Mouse (Mus musculus) retina, adult 2 months (tissue): ENCODE data around the gene Cd80.
A peak's percentile ranks its signal among the peaks of the same experiment; 100 is the strongest.
"Not testable (repeated sequence)": the region's sequence is repeated elsewhere in the genome, so short reads cannot be mapped to it uniquely, and the experiment has no call there.

ENCODE experiments used
- DNase-seq: peaks from one replicate; pipeline ENCODE4 v3.0.0-alpha.2; 2012; ENCODE audit warnings: low read depth, low spot score

Gene Cd80

DNA sequence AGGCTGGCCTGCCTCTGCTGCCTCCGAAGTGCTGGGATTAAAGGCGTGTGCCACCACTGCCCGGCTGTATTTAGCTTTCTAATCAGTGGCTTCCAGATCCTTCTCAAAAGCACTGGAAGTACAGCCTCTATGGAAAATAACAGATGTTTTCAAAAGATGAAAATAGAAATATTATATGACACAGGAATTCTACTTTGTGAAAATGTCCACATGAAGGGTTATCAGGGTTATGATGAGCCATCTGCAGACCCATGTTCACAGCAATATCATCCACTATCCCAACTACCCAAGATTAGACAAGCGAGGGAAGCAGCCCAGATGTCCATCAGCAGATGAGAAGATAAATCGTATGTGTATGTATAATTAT lies 17.1 kb downstream of the Cd80 start:
- no peak for DNase-seq

DNA sequence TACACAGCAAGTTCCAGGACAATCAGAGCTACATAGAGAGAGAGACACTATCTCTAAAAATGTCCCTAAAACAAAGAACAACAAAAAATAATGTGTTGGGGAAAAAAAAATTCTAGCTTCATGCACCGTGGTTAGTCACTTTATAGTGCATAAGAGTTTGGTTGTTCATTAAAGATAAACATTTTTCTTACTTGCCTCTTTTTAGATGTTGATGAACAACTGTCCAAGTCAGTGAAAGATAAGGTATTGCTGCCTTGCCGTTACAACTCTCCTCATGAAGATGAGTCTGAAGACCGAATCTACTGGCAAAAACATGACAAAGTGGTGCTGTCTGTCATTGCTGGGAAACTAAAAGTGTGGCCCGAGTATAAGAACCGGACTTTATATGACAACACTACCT lies 18.3 kb downstream of the Cd80 start:
- no peak for DNase-seq

DNA sequence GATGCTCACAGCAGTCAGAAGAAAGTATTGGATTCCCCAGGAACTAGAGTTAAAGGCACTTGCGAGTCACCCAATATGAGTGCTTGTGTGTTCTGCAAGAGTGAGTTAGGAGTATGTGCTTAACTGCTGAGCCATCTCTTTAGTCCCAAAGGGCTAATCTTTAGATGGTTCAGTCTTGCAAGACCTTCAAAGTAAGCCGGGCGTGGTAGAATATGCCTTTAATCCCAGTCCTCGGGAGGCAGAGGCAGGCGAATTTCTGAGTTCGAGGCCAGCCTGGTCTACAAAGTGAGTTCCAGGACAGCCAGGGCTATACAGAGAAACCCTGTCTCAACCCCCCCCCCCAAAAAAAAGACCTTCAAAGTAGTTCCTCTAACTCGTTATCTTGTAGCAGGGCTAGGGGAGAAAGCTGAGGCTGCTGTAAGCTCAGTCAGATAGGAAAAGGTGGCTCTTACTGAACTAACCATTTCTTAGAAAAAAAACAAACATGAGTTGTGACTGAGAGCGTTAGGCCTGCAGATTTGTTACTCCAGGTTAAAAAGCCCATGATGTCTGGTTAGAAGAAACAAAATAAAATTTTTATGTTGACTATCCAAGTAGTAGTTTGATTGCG lies 19.4 kb downstream of the Cd80 start:
- DNase-seq, result no peak

DNA sequence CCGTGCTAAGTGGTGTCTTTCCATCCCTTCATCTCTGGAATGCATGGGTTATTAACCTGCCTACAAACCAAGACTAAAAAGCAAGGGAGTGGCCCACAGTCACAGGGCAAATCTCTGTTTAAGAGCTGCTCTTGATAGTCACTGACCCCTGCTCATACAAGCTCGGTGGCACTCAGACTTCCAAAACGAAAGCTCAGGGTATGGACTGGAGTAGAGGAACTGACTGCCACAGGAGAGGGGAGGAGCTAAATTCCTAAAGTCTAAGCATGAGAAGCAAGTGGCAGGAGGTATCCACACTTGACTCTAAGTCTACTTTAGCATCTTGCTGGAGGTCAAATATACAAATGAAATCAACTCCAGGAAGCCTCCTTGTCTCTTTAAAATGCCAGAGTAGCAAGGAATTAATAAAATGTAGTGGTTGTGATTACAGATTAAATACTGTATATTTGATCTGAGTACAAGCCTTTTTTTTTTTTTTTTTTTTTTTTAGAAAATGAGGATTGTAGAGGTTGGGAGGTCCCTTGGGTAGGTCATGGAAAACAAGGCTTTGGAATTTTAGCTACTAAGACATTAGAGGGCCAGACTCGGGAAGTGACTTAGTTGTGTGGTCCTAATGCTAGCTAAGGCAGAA lies 20.4 kb downstream of the Cd80 start:
- no peak for DNase-seq

DNA sequence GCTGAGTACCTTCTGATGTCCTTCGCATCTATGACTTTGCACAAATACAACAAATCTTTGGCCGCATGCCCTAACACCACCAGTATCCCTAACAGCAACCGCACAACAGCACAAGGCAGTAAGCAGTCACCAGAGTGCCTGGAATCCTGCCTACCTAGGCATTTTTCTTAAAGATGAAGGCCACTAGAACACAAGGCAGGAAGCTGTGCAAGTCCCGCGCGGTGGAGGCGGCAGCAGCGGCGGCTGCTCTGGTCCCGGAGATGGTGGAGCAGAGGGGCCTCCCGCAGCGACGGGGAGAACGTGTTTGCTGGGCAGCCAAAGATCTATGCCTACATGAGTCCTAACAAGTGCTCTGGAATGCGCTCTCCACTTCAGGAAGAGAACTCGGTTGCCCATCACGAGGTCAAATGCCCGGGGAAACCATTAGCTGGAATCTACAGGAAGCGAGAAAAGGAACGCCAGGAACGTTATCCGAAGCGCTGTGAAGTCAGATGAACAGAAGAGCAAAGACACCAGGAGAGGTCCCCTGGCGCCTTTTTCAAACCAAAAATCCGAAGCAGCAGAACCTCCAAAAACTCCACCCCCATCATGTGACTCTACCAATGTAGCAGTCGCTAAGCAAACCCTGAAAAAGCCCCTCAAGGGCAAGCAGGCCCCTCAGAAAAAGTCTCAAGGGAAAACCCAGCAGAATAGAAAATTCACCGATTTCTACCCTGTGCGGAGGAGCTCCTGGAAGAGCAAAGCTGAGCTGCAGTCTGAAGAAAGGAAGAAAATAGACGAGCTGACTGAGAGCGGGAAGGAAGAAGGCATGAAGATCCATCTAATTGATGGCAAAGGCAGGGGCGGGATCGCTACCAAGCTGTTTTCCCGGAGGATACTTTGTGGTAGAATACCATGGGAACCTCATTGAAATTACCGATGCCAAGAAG lies 21.2 kb downstream of the Cd80 start:
- no peak for DNase-seq

DNA sequence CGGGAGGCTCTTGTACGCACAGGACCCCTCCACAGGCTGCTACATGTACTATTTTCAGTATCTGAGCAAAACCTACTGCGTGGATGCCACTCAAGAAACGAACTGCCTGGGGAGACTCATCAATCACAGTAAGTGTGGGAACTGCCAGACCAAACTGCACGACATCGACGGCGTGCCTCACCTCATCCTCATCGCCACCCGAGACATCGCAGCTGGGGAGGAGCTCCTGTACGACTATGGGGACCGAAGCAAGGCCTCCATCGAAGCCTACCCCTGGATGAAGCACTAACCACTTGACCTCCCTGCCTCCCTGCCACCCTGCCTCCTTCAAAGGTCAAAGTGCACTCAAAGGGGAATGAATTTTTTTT lies 21.9 kb downstream of the Cd80 start:
- not testable (repeated sequence) for DNase-seq

DNA sequence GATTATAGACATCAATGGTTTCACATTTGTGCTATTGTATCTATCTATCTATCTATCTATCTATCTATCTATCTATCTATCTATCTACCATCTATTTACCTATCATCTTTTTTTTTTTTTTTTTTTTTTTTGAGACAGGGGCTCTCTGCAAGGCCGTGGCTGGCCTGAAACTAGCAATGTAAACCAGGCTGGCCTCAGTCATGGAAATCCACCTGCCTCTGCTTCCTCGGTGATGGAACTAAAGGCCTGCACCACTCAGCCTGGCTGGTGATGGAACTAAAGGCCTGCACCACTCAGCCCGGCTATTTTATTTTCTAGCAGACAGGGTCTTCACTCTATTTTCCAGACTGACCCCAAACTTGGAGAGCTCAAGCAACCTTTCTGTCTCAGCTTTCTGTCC lies 22.9 kb downstream of the Cd80 start:
- no peak for DNase-seq

DNA sequence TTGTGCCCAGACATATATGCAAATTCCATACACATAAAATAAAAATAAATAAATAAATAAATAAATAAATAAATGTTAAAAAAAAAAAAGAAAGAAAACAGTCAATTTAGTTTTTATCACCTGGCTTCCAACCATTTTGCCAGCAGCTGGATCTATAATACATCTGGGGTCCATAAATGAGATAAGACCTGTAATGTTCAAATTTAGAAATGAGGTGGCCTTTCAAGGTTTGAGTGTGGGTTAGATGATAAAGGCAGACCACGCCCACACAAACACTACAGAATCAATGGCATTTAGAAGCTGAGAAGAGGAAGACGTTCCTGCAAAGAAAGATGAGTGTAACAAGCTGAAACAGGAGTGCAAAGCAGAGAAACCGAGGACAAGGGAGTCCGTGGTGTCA lies 26.0 kb downstream of the Cd80 start:
- no peak for DNase-seq

DNA sequence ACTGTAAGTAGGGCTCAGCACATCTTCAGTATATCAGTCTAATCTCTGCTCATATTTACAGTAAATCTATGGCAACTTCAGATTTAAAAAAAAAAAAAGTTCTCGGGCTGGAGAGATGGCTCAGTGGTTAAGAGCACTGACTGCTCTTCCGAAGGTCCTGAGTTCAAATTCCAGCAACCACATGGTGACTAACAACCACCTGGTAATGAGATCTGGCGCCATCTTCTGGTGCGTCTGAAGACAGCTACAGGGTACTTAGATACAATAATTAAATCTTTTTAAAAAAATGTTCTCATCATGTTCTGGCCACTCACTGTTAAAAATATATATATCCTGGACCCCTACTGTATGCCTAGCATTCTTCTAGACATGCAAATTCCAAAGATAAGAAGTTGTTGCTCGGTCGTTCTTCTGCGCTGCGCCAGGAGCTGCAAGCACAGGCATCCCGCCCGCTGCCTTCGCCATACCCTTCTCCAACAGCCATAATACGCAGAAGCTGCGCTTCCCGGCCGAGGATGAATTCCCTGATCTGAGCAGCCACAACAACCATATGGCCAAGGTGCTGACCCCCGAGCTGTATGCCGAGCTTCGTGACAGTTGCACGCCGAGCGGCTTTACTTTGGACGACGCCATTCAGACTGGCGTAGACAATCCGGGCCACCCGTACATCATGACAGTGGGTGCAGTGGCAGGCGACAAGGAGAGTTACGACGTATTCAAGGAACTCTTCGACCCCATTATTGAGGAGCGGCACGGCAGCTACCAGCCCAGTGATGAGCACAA lies 27.6 kb downstream of the Cd80 start:
- DNase-seq, result no peak

DNA sequence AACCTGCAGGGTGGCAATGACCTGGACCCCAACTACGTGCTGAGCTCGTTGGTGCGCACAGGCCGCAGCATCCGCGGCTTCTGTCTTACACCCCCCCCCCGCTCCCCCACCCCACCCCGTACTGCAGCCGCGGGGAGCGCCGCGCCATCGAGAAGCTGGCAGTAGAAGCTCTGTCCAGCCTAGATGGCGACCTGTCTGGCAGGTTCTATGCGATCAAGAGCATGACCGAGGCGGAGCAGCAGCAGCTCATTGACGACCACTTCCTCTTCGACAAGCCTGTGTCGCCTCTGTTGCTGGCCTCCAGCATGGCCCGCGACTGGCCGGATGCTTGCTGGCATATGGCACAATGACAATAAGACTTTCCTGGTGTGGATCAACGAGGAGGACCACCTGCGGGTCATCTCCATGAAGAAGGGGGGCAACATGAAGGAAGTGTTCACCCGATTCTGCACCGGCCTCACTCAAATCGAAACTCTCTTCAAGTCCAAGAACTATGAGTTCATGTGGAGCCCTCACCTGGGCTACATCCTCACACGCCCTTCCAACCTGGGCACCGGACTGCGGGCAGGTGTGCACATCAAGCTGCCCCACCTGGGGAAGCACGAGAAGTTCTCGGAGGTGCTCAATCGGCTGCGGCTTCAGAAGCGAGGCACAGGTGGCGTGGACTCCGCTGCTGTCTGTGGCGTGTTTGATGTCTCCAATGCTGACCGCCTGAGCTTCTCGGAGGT lies 28.4 kb downstream of the Cd80 start:
- no peak for DNase-seq

DNA sequence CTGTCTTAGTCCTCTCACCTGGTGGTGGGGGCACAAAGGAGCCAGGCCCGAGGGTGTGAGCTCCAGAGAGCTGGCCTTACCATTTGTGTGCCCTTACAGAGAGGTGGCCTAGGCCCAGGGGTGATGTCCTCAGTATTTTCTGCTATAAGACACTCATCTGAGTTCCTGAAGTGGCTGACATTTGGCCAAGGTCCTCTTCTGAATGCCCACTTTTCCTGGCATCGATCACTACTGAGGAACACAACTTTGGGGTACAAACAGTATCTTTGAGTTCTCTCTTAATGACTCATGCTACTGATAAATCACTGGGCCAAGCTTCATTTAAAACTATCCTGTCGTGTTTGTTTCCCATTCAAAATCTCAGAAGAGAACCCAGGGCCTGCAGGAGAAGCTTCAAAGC lies 37.2 kb downstream of the Cd80 start:
- DNase-seq, result no peak

DNA sequence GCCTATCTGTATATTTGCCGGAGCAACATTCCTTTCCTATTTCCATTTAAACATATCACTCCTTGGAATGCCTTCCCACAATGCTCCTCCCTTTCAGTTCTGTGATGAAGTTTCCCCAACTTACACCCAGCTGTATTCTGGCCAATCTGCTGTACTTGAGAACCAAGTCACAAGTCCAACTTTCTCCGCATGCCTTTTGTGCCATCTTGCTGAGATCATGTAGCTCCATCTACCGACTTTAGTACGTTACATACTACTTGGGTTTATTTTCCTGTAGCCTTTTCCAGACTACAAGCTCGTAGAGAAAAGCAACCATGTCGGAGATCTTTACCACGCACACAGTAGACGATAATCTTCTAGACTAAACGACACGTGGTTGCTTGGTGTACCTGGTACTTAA lies 38.5 kb downstream of the Cd80 start:
- DNase-seq, result no peak

DNA sequence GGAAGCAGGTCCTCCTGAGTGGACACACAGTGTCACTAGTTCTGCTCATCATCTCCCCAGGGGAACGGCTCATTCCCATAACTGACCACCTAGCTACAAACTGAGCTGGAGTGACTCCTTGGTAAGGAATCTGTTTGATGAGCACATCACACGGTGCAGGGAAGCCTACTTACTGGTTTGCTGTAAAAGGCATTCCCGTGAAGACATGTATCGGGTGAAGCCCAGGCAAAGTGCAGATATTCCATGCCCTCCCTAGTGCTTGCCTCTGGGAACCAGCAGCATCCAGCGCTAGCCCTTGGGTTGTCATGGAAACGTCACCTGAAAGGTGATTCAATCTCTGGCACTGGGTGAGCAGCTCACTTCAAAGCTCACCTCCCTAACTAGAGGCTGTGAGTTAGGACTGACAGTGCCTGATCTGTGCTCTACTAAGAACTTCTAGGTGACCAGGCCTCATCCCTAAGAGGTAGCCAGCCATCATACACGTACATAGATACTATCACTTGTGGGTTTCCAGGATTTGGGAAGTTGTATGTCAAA lies 41.3 kb downstream of the Cd80 start:
- DNase-seq, result no peak

DNA sequence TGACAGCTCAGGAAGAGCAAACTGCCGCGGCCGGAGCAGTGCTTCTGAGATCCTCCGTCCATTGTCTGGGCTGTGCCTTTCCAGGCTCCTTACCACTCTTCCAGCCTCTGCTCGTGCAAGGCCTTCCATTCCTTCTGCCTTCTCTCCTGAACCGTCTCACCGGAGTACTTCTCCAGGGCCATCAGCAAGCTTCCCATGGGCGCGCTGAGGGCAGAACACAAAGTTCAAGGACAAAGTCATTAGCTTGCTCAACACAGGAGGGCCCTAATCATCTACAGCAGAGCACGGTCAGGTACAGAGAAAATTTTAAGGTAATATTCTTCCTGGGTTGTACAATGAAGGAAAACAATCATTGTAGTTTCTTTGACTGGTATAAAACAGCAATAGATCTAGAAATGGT lies 47.1 kb downstream of the Cd80 start:
- no peak for DNase-seq

DNA sequence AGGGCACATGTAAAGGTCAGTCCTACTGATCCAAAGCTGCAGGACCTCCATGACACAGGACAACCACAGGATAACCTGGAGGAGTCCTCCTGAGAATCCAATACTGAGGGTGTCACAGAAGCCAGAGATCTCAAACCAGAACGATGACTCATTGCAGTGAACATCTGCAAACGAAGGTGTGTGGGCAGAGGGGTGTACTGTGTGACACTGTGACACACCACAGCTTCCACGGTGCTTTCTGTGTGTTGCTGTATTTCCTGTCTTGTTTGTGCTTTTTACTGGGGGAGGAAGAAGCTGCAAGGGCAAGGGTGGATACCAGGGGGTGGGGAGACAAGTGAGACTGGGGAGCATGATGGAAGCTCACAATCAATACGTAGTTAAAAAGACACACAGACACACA lies 48.2 kb downstream of the Cd80 start:
- no peak for DNase-seq

DNA sequence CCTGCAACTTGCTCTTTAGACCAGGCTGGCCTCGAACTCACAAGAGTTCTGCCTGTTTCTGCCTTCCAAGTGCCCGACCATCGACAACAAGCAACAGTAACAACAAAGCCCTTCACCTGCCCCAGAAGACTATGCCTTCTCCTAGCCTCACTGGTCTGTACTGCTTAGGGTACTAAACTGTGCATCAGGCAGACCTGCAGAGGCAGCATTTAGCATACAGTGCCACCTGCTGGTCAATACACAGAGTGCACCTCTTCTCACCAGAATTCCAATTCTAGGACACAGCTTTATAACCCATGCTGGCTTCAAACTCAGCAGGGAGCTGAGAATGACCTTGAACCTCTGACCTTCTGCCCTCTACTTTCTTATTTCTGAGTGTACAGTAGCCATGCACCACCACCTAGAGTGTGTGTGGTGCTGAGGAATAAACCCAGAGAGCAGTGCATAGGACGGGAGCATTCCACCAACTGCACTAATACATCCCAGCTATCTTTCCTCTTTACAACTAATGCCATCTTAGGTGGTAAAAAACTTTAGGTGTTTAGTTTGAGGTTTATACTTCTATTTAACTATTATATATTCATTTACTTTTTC lies 50.8 kb downstream of the Cd80 start:
- DNase-seq, result peak; percentile 40

DNA sequence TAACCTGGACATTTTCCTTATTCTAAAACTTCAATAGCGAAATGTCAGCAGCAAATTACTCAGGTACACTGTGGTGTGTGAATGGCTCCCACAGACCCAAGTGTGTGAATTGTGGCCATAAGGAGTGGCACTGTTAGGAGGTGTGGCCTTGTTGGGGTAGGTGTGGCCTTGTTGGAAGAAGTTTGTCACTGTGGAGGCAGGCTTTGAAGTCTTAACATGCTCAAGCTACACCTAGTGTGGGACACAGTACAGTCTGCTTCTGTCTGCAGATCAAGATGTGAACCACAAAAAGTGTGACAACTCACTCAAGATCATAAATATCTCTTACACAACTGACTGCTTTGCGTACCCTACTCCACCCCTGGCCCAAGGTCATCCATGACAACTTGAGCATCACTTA lies 55.5 kb downstream of the Cd80 start:
- no peak for DNase-seq

DNA sequence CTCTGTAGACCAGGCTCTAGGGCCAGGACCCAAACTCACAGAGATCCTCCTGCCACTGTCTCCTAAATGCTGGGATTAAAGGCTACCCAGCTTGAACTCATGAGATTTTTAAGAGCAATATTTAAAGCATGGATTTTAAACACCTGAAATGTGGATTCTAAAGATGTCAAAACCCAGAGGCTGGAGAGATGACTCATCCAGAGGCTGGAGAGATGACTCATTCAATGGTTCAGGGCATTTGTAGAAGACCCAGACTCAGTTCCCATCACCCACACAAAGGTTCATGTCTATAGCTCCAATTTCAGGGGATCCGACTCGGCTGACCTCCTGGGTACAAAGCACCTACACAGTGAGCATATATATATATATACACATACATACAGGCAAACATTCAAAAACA lies 63.8 kb downstream of the Cd80 start:
- DNase-seq, result no peak

DNA sequence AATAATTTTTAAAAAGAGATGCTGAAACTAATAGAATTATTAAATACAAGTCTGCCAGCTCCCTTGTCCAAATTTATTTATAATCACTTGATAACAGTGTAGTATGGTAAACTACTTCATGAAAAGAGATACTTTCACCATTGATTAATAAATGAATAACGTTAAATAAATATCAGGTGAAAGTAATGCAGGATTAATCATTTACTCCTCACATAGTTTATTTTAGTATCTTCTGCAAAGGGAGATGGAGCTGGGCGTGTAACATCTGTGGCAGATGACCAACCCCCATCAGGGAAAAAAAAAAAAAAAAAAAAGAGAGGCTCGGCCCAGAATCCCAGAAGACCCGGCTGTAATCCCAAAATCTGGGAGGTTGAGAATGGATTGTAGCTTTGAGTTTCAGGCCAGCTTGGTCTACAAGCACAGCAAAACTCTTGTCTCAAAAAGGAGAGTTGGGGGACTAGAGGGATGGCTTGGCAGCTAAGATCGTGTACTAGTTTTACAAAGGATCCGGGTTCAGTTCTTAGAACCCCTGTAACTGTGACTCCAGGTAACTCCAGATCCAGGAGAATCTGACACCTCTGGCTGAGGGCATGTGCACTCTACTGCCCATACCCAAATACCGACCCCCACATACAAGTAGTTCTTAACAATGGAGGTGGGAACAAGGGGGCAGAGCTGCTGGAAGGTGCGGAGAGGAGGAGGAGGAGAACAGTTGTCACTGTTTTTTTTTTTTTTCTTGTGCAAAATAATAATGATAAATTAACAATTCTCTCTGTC lies 66.0 kb downstream of the Cd80 start:
- DNase-seq, result no peak
